Mouse (Mus musculus) forebrain, embryonic 12.5 days (tissue): ENCODE data around the gene Angel1. TPM values are rescaled to one million over a fixed set of nuclear protein-coding genes. Genes with fewer than 3 reads are reported as not detected.

ENCODE experiments used
- ATAC-seq: fragments of 200-750 bp; cut with Nextera tagmentation; 2 replicates; pipeline ENCODE4 v1.8.0; 2017; ENCODE audit warnings: moderate TSS enrichment; ENCODE audit not compliant: low FRiP score
- H3K27ac ChIP-seq: fragments of 300-500 bp; sonication (generic); 2 replicates; pipeline ENCODE4 v1.5.1; 2016; ENCODE audit warnings: mild to moderate bottlenecking
- H3K27me3 ChIP-seq: fragments of 300-500 bp; sonication (generic); 2 replicates; pipeline ENCODE4 v1.6.1; 2016; ENCODE audit warnings: mild to moderate bottlenecking
- H3K36me3 ChIP-seq: fragments of 300-500 bp; sonication (generic); replicated peaks from 2 replicates; pipeline ENCODE4 v1.6.1; 2016; ENCODE audit warnings: mild to moderate bottlenecking
- H3K4me1 ChIP-seq: fragments of 300-500 bp; sonication (generic); 2 replicates; pipeline ENCODE4 v1.6.1; 2016
- H3K4me2 ChIP-seq: fragments of 300-500 bp; sonication (generic); 2 replicates; pipeline ENCODE4 v1.6.1; 2016; ENCODE audit warnings: mild to moderate bottlenecking, moderate library complexity
- H3K4me3 ChIP-seq: fragments of 300-500 bp; sonication (generic); replicated peaks from 2 replicates; pipeline ENCODE4 v1.5.1; 2016; ENCODE audit warnings: mild to moderate bottlenecking
- H3K9ac ChIP-seq: fragments of 300-500 bp; sonication (generic); 2 replicates; pipeline ENCODE4 v1.6.1; 2016; ENCODE audit warnings: mild to moderate bottlenecking
- H3K9me3 ChIP-seq: fragments of 300-500 bp; sonication (generic); 2 replicates; pipeline ENCODE4 v1.6.1; 2016
- WGBS: fragments of 180-500 bp; shearing (Covaris S2); methylation state at CpG from one replicate; pipeline ENCODE4 v1.1.7; 2016; 5-methylcytosine and 5-hydroxymethylcytosine counted together
- polyA plus RNA-seq: library from polyadenylated mRNA; unstranded; fragments of >200 nt; fragmentation: Nextera tagmentation; extraction: Ambion mirVana; gene quantifications from 2 replicates; pipeline ENCODE4 v1.2.1, GENCODE M21; 2016

Angel1 gene
- 13.3 and 13.6 TPM in 2 replicates for polyA plus RNA-seq

GRCm38 (mm10) chr12:86726120-86726640 lies at the start of gene Angel1:
Gene Angel1, minus strand, starts transcription at chr12:86726460.
- Histone ChIP-seq H3K27me3 (no peaks in the 10 kb centered on the region), H3K4me2 (peak within 1 kb of the TSS; percentile 95), H3K4me1 (peaks cover 13% of the 10 kb centered on the region), H3K4me3 (peak within 1 kb of the TSS; percentile 77), H3K9me3 (no peaks in the 10 kb centered on the region), H3K9ac (peak within 1 kb of the TSS; percentile 78), H3K36me3 (0 out of 2 replicates have a peak, but pooled peaks cover 3% of the 10 kb centered on the region), H3K27ac (peak within 1 kb of the TSS; percentile 65; the same call in 1 of the 2 replicates)
- ATAC-seq = peak; percentile 100
- WGBS = under 1% methylated on average over 44 of the region's 44 CpGs

DNA sequence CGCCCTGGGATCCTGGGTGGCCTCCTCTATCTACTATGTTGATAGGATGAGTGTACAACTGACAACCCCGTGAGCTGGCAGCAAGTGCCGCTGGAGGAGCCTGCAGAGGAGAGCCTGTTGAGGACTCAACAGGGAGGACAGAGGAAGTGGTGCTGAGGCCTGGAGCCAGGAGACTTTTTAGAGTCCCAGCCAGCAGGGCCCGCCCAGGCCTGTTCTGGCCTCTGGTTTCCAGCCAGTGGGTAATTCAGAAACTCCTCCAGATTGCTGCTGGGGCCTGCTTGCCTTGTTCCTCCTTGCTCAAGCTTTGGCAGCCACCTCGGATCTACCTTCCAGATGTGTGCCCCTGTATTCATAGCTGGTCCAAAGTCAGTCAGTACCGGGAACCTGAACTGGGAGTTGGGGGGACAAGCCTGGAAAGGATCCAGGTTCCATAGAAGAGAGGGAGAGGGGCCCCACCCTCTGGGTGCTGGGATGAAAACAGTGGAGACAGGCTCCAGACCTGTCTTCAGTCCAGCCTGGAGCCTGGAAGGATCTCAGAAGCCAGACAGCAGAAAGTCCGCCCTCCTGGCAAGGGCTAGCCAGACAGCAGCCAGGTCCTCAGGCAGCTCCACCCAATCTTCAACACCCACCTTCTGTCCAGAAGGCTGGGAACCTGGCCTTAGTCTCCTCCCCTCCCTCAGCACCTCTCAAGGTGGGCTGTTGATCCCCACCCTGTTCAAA lies 49.5 kb upstream of the Angel1 start:
- Histone ChIP-seq H3K4me1 (peaks cover 24% of the 10 kb centered on the region), H3K9me3 (no peaks in the 10 kb centered on the region), H3K4me3 (no peak overlapping the region), H3K27ac (no peak overlapping the region), H3K9ac (no peak overlapping the region), H3K4me2 (no peak overlapping the region), H3K36me3 (no peaks in the 10 kb centered on the region), H3K27me3 (0 out of 2 replicates have a peak, but pooled peaks cover 3% of the 10 kb centered on the region)
- WGBS = 88% methylated on average over 7 of the region's 7 CpGs
- ATAC-seq = no peak

- Histone ChIP-seq H3K27ac (peak overlapping the region; percentile 54; the same call in 1 of the 2 replicates), H3K4me2 (no peak overlapping the region), H3K36me3 (no peaks in the 10 kb centered on the region), H3K9me3 (no peaks in the 10 kb centered on the region), H3K4me1 (peaks cover 34% of the 10 kb centered on the region), H3K4me3 (no peak overlapping the region), H3K27me3 (no peaks in the 10 kb centered on the region; the same call in 1 of the 2 replicates), H3K9ac (no peak overlapping the region)
- 11% methylated on average over 2 of the region's 3 CpGs for WGBS
- 0 out of 2 replicates have a peak, but pooled peaks have one; percentile 14 for ATAC-seq
Measured at GRCm38 (mm10) chr12:86772551-86772950, 46.3 kb upstream of the Angel1 start.

GRCm38 (mm10) chr12:86771823-86772427 lies 45.7 kb upstream of the Angel1 start:
- Histone ChIP-seq H3K4me2 (no peak overlapping the region), H3K4me3 (no peak overlapping the region), H3K9me3 (no peaks in the 10 kb centered on the region), H3K27me3 (peaks cover 3% of the 10 kb centered on the region; the same call in 1 of the 2 replicates), H3K36me3 (no peaks in the 10 kb centered on the region), H3K4me1 (peaks cover 34% of the 10 kb centered on the region), H3K9ac (no peak overlapping the region), H3K27ac (peak overlapping the region; percentile 61; the same call in 1 of the 2 replicates)
- peak; percentile 79 for ATAC-seq
- 12% methylated on average over 12 of the region's 12 CpGs for WGBS

DNA sequence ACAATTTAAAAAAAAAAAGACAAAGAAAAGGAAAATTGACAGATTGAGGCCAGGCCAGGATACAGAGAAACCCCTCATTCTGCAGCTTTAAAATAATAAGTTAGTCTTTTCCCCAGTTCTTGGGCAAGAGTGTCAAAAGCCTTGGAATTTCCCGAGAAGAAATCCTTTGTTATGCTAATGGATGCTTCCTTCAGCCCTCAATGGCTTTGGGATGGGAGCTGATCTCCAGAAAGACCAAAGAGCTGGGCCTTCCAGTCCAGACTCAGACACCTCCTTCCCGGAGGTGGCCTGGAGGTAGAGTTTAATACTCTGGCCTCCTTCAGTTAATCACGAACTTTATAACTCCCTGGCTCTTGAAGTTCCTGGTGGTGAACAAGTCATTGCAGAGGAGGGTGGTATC lies 44.7 kb upstream of the Angel1 start:
- H3K27me3 ChIP-seq = peaks cover 4% of the 10 kb centered on the region; the same call in 1 of the 2 replicates
- no peak overlapping the region for H3K9ac ChIP-seq
- 5% methylated on average over 3 of the region's 3 CpGs for WGBS
- no peaks in the 10 kb centered on the region for H3K36me3 ChIP-seq
- no peak overlapping the region for H3K4me2 ChIP-seq
- no peaks in the 10 kb centered on the region for H3K9me3 ChIP-seq
- no peak overlapping the region for H3K4me3 ChIP-seq
- peaks cover 34% of the 10 kb centered on the region for H3K4me1 ChIP-seq
- 0 out of 2 replicates have a peak overlapping the region, but pooled peaks have one; percentile 61 for H3K27ac ChIP-seq
- ATAC-seq = no peak

DNA sequence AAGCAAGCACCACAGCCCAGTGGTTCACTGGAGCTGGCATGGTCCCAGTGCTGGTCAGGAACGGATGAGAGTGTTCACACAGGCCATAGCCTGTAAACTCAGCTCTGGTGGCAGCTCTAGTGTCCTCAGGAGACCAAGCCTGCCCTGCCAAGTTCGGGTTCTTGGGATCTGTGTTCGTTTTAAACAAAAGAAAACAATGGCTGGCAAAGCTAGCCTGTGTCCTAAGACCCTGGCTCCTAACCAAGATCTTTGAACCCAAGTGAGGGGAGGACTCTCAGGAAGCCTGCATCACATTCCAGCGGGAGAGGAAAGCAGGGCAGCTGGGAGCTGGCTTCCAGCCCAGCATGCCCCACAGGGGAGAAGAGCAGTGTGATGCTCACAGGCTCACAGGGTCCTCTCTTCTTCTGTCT lies 44.0 kb upstream of the Angel1 start:
- Histone ChIP-seq H3K4me1 (peaks cover 34% of the 10 kb centered on the region), H3K27ac (peak overlapping the region; percentile 54; the same call in 1 of the 2 replicates), H3K9ac (no peak overlapping the region), H3K4me2 (no peak overlapping the region), H3K9me3 (no peaks in the 10 kb centered on the region), H3K27me3 (peaks cover 4% of the 10 kb centered on the region; the same call in 1 of the 2 replicates), H3K36me3 (no peaks in the 10 kb centered on the region), H3K4me3 (no peak overlapping the region)
- 27% methylated on average over 4 of the region's 4 CpGs for WGBS
- ATAC-seq = no peak

DNA sequence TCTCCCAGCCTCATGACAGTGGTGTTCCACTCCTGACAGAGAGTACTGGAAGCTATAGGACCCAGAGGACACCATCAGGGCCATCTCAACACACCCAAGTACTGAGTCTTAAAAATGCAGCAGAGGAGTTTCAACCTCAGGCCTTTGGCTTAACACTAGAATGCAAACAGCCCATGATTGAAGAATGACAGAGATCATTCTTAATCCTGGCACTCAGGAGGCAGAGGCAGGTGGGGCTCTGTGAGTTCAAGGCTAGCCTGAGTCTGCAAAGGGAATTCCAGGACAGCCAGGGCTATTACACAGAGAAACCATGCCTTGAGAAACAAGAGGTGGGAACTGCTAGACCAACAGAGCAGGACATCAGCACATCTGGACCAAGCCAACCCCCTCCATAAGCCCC lies 43.6 kb upstream of the Angel1 start:
- no peak for ATAC-seq
- Histone ChIP-seq H3K36me3 (no peaks in the 10 kb centered on the region), H3K4me3 (no peak overlapping the region), H3K9me3 (no peaks in the 10 kb centered on the region), H3K27me3 (peaks cover 4% of the 10 kb centered on the region; the same call in 1 of the 2 replicates), H3K27ac (peak overlapping the region; percentile 54; the same call in 1 of the 2 replicates), H3K9ac (no peak overlapping the region), H3K4me2 (no peak overlapping the region), H3K4me1 (peaks cover 34% of the 10 kb centered on the region)

DNA sequence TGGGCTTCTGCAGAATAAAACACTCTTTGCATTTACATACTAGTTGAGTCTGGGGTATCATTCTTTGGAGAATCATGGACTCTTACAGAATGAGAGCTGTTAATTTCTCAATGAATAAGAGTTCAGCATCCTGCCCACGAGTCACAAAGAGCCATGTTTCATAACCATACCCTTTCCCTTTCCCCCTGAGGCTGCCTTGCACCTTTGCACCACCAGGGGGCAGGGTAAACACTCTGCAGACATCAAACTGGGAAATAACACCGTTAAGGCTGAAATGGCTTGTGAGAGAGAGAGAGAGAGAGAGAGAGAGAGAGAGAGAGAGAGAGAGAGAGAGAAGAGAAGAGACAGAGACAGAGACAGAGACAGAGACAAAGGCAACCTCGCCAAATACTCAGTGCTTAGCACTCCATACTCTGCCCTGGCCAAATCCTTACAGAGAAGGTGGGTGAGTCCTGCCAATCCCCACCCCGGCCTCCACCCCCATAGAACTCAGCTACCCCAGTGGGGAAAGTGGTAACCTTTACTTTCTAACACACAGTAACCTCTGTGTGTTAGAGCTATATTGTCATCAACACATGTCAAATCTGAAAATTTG lies 42.8 kb upstream of the Angel1 start:
- no peaks in the 10 kb centered on the region for H3K36me3 ChIP-seq
- H3K4me2 ChIP-seq = no peak overlapping the region
- ATAC-seq = no peak
- H3K9me3 ChIP-seq = no peaks in the 10 kb centered on the region
- H3K4me3 ChIP-seq = no peak overlapping the region
- H3K9ac ChIP-seq = no peak overlapping the region
- no peak overlapping the region for H3K27ac ChIP-seq
- H3K27me3 ChIP-seq = peaks cover 4% of the 10 kb centered on the region; the same call in 1 of the 2 replicates
- WGBS = 31% methylated on average over 4 of the region's 4 CpGs
- H3K4me1 ChIP-seq = peaks cover 34% of the 10 kb centered on the region

DNA sequence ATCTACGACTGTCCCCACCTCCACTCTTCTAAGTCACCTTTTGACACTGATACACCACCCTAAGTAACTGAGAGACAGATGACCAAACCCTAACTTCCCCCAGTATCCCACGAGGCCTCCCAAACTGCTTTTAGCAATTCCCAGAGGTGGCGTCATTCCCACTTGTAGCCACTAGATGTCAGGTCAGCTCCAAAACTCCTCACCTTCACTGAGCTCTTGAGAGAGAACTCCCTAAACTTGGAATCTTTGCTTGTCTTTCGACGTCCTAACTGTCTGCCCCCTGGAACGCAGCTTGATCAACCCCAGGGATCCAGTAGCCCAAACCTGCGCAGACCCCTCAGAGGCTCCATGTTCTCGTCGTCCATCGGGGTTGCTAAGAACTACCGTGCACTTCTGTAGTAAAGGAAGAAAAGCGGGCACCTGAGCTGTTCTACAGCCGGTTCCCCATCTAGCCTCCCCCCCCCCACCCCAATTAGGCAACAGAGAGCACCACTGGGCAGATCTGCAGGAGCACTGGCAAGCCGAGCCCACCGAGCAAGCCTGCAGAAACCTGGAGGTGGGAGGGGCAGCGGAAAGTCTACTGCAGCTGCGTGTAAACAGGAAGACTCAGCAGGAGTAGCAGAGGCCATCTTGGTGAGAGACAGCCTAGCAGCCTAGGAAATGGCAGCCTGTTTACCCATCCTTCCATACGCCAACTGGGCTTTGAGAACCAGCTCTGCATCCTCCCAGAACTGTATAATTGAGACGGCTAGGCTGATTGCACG lies 41.8 kb upstream of the Angel1 start:
- WGBS = 37% methylated on average over 20 of the region's 20 CpGs
- Histone ChIP-seq H3K9me3 (no peaks in the 10 kb centered on the region), H3K4me1 (peaks cover 34% of the 10 kb centered on the region)

GRCm38 (mm10) chr12:86766467-86766866 lies 40.2 kb upstream of the Angel1 start:
- no peak overlapping the region for H3K4me3 ChIP-seq
- peaks cover 4% of the 10 kb centered on the region; the same call in 1 of the 2 replicates for H3K27me3 ChIP-seq
- H3K9ac ChIP-seq = no peak overlapping the region
- H3K4me1 ChIP-seq = peaks cover 23% of the 10 kb centered on the region
- no peak overlapping the region for H3K4me2 ChIP-seq
- H3K9me3 ChIP-seq = no peaks in the 10 kb centered on the region
- no peaks in the 10 kb centered on the region for H3K36me3 ChIP-seq
- no peak overlapping the region for H3K27ac ChIP-seq
- no peak for ATAC-seq
- WGBS = 89% methylated on average over 8 of the region's 8 CpGs

More for the DNA sequence above, 41.8 kb upstream of the Angel1 start:
- H3K36me3 ChIP-seq = no peaks in the 10 kb centered on the region
- peak; percentile 53 for ATAC-seq
- no peak overlapping the region for H3K4me2 ChIP-seq
- peaks cover 4% of the 10 kb centered on the region; the same call in 1 of the 2 replicates for H3K27me3 ChIP-seq
- no peak overlapping the region for H3K27ac ChIP-seq
- H3K4me3 ChIP-seq = no peak overlapping the region
- no peak overlapping the region for H3K9ac ChIP-seq

DNA sequence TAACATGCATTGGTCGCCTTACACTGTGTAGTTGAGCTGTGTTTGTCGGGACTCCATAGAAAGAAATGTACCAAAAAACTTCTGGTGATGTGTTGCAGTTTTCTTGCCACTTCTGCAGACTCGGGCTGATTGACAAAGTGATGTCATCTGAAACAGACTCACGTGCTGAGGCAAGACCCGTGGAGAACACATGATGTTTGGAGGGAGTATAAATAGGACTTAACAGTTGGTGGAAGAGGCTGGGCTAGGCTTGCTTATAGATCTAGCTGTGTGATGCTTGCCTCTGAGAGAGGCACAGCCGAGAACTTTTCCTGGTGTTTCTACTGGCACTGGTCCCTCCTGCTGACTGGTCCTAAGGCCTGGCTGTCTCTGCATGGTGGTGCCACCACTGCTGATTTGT lies 37.8 kb upstream of the Angel1 start:
- Histone ChIP-seq H3K36me3 (no peaks in the 10 kb centered on the region), H3K4me1 (peaks cover 7% of the 10 kb centered on the region), H3K9me3 (peaks cover 9% of the 10 kb centered on the region; the same call in 1 of the 2 replicates), H3K27me3 (peaks cover 4% of the 10 kb centered on the region; the same call in 1 of the 2 replicates), H3K27ac (no peak overlapping the region), H3K4me2 (no peak overlapping the region), H3K9ac (no peak overlapping the region), H3K4me3 (no peak overlapping the region)
- ATAC-seq = no peak
- 77% methylated on average over 6 of the region's 6 CpGs for WGBS
